Mouse (Mus musculus) brown adipose tissue, adult 24 weeks (tissue): Measurements from ENCODE around the gene Cacna1h. TPM values are rescaled to one million over a fixed set of nuclear protein-coding genes. Genes with fewer than 3 reads are reported as not detected.

Experiments used
- H3K27ac ChIP-seq: fragments of 200-500 bp; replicated peaks from 2 replicates; pipeline ENCODE4 v1.5.1; 2012; ENCODE audit warnings: low read depth, mild to moderate bottlenecking, low read length
- H3K4me1 ChIP-seq: fragments of 200-500 bp; 2 replicates; pipeline ENCODE4 v1.6.1; 2012; ENCODE audit warnings: low read length, mixed read lengths; ENCODE audit not compliant: control insufficient read depth, insufficient read depth, insufficient read length
- H3K4me3 ChIP-seq: fragments of 200-500 bp; 2 replicates; pipeline ENCODE4 v1.5.1; 2012; ENCODE audit warnings: low read depth, mild to moderate bottlenecking, low read length, moderate library complexity; ENCODE audit not compliant: insufficient read depth
- polyA plus RNA-seq: library from polyadenylated mRNA; stranded (reverse); fragments of >200 nt; gene quantifications from 2 replicates; pipeline ENCODE4 v1.2.4, GENCODE M21; 2012; ENCODE audit not compliant: missing spikeins, insufficient read depth, insufficient read length

The Cacna1h gene
- 1.3 TPM in 1 of 2 replicates, not detected in the other for polyA plus RNA-seq

DNA sequence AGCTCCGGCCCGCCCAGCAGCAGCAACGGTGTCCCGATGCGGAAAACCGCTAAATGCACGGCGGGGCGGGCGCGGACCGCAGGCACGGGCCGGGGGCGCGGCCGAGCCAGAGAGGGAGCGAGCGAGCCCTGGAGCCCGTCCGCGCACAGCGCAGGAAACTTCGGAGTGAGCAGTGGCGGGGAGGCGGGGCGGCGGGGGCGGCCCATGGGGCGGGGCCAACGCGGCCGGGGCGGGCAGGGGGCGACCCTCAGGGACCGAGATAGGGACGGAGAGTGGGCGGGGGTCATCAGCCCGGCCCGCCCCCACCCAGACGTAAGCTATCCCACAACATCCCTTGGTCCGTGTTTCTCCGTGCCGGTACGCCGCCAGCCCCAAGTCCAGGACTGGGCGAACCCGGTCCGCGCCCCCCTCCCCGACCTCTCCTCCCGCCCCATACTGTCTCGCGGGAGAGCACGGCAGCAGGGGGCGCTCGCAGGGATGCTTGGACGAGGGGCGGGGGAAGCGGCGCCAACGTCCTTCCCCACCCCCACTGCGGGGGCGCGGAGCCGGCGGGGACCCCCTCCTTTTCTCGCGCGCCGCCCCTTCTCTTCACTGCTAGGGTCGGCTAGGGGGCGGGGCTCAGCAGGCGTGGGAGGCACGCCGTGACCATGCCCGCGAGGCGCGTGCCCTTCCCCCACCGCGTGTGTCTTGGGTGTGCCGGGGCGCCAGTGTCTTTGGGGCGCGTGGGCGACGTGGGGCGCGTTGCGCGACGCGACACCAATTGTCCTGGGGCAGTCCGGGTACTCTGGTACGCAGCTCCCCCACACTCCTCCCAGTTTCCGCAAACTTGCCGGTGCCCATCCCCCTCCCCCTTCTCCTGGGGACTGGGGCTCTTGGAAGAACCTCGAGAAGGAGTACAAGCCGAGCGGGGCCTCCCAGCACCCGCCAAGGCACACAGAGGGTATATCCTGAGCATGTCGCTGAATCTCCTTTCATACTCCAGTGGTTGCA is at the start of gene Cacna1h:
Cacna1h (minus strand) TSS at position 167 of the 990 bp plus-strand sequence.
- no peaks in the 10 kb centered on the region for H3K4me1 ChIP-seq
- H3K27ac ChIP-seq, result no peak within 1 kb of the TSS

GRCm38 (mm10) chr17:25482092-25482491 is 48.5 kb upstream of the Cacna1h start:
- Histone ChIP-seq H3K4me1 (no peaks in the 10 kb centered on the region), H3K27ac (no peak overlapping the region), H3K4me3 (no peak overlapping the region)

More for the DNA sequence above, at the start of gene Cacna1h:
- peak within 1 kb of the TSS; percentile 45 for H3K4me3 ChIP-seq

GRCm38 (mm10) chr17:25480820-25481219 is 47.2 kb upstream of the Cacna1h start:
- Histone ChIP-seq H3K4me1 (no peaks in the 10 kb centered on the region), H3K27ac (no peak overlapping the region), H3K4me3 (no peak overlapping the region)

DNA sequence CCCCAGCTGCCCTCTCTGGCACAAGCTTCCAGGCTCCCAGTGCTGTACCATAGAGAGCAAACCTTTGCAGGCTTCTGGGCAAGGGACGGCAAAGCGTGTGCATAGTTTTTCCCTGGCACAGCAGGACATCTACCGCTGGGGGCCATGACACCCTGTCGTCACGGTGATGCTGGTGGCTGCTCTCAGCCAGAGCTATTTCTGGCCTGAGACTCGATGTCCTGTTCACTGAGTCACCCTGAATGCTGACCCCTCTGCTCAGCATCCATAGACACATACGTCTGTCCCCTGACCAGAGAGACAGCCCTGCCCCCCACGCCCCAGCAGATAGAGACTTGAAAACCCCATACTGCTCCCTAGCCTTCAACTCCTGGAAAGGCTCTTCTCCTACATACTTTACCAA is 46.6 kb upstream of the Cacna1h start:
- H3K4me1 ChIP-seq, result no peaks in the 10 kb centered on the region
- H3K27ac ChIP-seq, result no peak overlapping the region
- no peak overlapping the region for H3K4me3 ChIP-seq

GRCm38 (mm10) chr17:25475946-25476744 is 42.6 kb upstream of the Cacna1h start:
- H3K4me1 ChIP-seq, result no peaks in the 10 kb centered on the region
- no peak overlapping the region for H3K27ac ChIP-seq
- H3K4me3 ChIP-seq, result no peak overlapping the region

DNA sequence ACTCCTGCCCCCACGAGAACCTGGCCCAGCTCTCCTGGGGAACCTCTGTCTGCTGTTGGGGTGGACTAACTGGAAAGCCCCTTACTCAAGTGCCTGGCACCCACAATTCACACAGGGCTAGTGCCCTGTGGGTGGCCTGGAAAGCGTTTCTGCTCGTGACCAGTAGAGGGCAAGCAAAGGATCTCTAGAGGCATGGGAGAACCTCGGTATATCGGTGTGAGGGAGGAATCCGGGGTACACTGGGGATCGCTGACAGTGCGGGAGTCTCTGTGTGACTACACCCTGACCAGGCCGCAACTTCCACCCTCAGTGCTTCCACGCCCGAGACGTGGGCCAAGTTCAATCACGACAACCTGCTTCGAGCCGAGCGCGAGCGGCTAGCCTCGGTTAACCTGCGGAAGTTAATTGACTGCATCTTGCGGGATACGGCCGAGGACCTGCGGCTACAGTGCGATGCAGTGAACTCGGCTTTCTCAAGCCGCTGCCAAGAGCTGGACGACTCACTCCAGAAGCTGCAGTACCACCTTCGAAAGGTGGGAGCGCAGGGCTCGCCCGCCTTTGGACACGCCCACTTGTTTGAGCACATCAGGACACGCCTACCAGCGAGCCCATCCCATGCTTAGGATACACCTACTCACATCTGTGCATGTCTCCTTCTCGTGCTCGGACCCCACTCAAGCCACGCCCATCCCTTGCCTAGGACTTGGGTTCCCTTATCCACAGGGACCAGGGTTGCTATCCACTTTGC is 40.9 kb upstream of the Cacna1h start:
- H3K27ac ChIP-seq, result no peak overlapping the region
- peak overlapping the region; percentile 43 for H3K4me3 ChIP-seq
- H3K4me1 ChIP-seq, result no peaks in the 10 kb centered on the region

GRCm38 (mm10) chr17:25472044-25472443 is 38.5 kb upstream of the Cacna1h start:
- Histone ChIP-seq H3K4me3 (no peak overlapping the region), H3K4me1 (no peaks in the 10 kb centered on the region), H3K27ac (no peak overlapping the region)

- Histone ChIP-seq H3K4me1 (no peaks in the 10 kb centered on the region), H3K4me3 (no peak overlapping the region), H3K27ac (no peak overlapping the region)
Measured at GRCm38 (mm10) chr17:25471418-25471817, 37.8 kb upstream of the Cacna1h start.

DNA sequence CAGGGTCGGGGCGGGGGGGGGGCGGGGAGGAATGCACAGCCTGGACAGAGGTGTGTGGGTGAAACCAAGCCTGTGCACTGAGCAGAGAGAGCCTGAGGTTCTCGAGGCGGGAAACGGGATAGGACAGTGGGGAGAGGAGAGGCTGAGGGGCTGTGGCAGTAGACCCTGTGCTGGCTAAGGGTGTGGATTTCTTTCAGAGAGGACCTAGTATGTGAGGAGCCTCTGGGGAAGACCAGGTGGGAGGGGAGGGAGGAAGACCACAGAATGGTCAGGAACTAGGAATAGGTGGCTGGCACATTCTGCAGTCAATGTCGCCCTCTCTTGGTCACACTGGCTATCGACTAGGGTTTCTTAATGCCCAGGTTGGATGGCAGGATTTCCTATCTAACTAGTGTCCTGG is 36.2 kb upstream of the Cacna1h start:
- H3K4me1 ChIP-seq, result no peaks in the 10 kb centered on the region
- H3K4me3 ChIP-seq, result no peak overlapping the region

DNA sequence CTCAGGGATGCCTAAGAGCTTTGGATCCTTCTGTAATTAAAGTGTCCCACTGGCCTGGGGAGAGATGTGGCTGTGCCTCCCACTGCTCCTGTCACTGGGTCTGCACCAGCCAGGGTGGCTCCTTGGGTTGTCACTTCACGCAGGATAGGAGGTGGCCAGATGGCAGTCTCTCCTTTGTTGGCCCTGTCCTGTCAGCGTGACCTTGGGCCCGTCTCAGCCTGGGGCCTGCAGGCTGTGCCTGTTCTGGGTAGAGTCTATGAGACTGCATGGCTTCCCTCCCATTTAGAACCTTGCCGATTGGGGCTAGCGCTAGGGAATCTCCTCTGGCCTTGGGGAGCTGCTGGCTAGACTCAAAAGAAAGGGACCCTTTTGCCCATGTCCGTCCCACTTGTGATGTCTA is 34.7 kb upstream of the Cacna1h start:
- Histone ChIP-seq H3K4me3 (no peak overlapping the region), H3K4me1 (no peaks in the 10 kb centered on the region), H3K27ac (no peak overlapping the region)

More for the DNA sequence above, 36.2 kb upstream of the Cacna1h start:
- H3K27ac ChIP-seq, result no peak overlapping the region

- no peak overlapping the region for H3K4me3 ChIP-seq
- H3K27ac ChIP-seq, result no peak overlapping the region
- H3K4me1 ChIP-seq, result no peaks in the 10 kb centered on the region
Measured at GRCm38 (mm10) chr17:25467781-25468180, 34.2 kb upstream of the Cacna1h start.

- H3K4me1 ChIP-seq, result no peaks in the 10 kb centered on the region
- no peak overlapping the region for H3K4me3 ChIP-seq
- no peak overlapping the region for H3K27ac ChIP-seq
Measured at GRCm38 (mm10) chr17:25466257-25466656, 32.7 kb upstream of the Cacna1h start.

GRCm38 (mm10) chr17:25464091-25464490 is 30.5 kb upstream of the Cacna1h start:
- Histone ChIP-seq H3K4me3 (no peak overlapping the region), H3K4me1 (no peaks in the 10 kb centered on the region), H3K27ac (no peak overlapping the region)

DNA sequence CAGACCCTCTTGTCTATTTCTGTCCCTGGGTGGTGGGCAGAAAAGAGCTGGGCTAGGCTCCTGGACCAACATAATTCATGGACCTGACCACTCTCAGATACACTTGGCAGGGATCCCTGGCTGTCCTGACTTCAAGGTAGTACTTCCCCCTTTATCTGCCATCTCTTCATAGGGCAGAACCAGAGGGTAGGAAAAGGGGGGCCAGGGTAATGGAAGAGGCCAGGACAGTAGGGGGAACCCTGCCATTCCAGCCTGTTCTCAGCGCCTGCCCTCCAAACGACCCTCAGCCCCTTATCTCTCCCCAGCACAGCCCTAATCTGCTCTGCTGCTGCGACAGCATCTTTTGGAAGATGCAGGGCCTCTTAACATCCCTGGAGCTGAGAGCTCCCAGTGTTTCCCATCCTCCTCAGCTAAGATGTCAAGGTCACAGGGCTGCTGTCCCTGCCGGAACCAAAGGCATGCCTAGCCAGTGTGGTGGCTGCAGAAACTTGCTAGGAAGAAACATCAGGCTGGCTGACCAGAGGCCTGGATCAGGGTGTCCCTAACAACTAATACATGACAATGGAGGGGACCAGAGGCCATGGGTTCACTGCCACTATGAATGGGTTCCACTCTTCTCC is 29.9 kb upstream of the Cacna1h start:
- H3K4me3 ChIP-seq, result no peak overlapping the region
- no peak overlapping the region for H3K27ac ChIP-seq
- no peaks in the 10 kb centered on the region for H3K4me1 ChIP-seq
